Comparison of ENCODE assay signal across 22 mouse cellular contexts in genomic region chr1:190176961-190177360, GRCm38 (mm10). TPM values are rescaled to one million over a fixed set of nuclear protein-coding genes. Genes with fewer than 3 reads are reported as not detected.
DNase-seq lines count a peak whose midpoint lies in the region; ATAC-seq and TF ChIP-seq lines count a peak whose summit lies in the region.
"Had no signal": no experiment of that assay in that cellular context is flagged by ENCODE, and none has a peak within 500 bp of the region (broad histone marks: within the 10 kb centered on the region; RNA-seq: fewer than 3 reads in every experiment).

No protein-coding gene starts in this region.

- no peaks in the 10 kb centered on the region for H3K4me1 ChIP-seq in kidney, adult 2 months (ENCODE audit: control insufficient read depth, insufficient read depth, low read length)
- peaks cover 24% of the 10 kb centered on the region for H3K4me1 ChIP-seq in kidney, embryonic 16.5 days (ENCODE audit: insufficient read depth, low read length)
- peaks cover 5% of the 10 kb centered on the region; the same call in 1 of the 2 replicates for H3K4me1 ChIP-seq in liver, postnatal 0 days (ENCODE audit: insufficient read depth)
- H3K4me1 ChIP-seq in midbrain, embryonic 16.5 days (ENCODE audit: control insufficient read depth, insufficient read depth, low read length) = peaks cover 23% of the 10 kb centered on the region; the same call in 1 of the 2 replicates

- no peaks in the 10 kb centered on the region for H3K9me3 ChIP-seq in kidney, embryonic 16.5 days (ENCODE audit: low read length)
- no peaks in the 10 kb centered on the region for H3K9me3 ChIP-seq in liver, postnatal 0 days (ENCODE audit: low read length)
- no peaks in the 10 kb centered on the region for H3K9me3 ChIP-seq in midbrain, embryonic 16.5 days (replicated peaks; ENCODE audit: control insufficient read depth, low read length, poor library complexity, severe bottlenecking)
- H3K9me3 ChIP-seq: embryonic facial prominence, embryonic 12.5 days; lung, embryonic 15.5 days; midbrain, embryonic 10.5 days had no signal

- peak; percentile 8 for TF ChIP-seq POLR2A in kidney, adult 2 months (IDR thresholded peaks at IDR 0.05; ENCODE audit: low read depth, low read length)

- no peak overlapping the region for H3K4me3 ChIP-seq in kidney, adult 2 months (ENCODE audit: insufficient read depth, low read depth, low read length)
- no peak overlapping the region for H3K4me3 ChIP-seq in kidney, embryonic 16.5 days (ENCODE audit: low read length)
- no peak overlapping the region for H3K4me3 ChIP-seq in liver, postnatal 0 days (ENCODE audit: low read depth, low read length)
- H3K4me3 ChIP-seq in midbrain, embryonic 16.5 days (ENCODE audit: low read depth, low read length) = no peak overlapping the region
- H3K4me3 ChIP-seq: embryonic facial prominence, embryonic 12.5 days; erythroblast, embryonic 14.5 days; lung, embryonic 15.5 days; midbrain, embryonic 10.5 days had no signal

- no peak overlapping the region for H3K9ac ChIP-seq in kidney, embryonic 16.5 days (replicated peaks; ENCODE audit: low read length)
- H3K9ac ChIP-seq in liver, postnatal 0 days (replicated peaks) = no peak overlapping the region
- H3K9ac ChIP-seq in midbrain, embryonic 16.5 days (ENCODE audit: low read depth, low read length) = no peak overlapping the region
- H3K9ac ChIP-seq: embryonic facial prominence, embryonic 12.5 days; lung, embryonic 15.5 days had no signal

- DNase-seq in cerebellum, postnatal 10 days = peak; percentile 45 to 56
- DNase-seq in cerebellum, adult 8-10 months = no peak
- peak; percentile 70 for DNase-seq in kidney, adult 2 months
- peak; percentile 47 for DNase-seq in kidney, adult 9 months
- peak; percentile 23 for DNase-seq in liver, postnatal 0 days
- DNase-seq: adrenal gland, postnatal 36 days; B cell, adult 2 months; gastrocnemius, postnatal 25 days; heart, postnatal 4 days; retina, postnatal 1 day; right cerebral cortex, postnatal 4 days had no signal

- H3K4me2 ChIP-seq in kidney, embryonic 16.5 days (replicated peaks; ENCODE audit: low read depth, low read length) = no peak overlapping the region
- H3K4me2 ChIP-seq in liver, postnatal 0 days (ENCODE audit: low read depth, low read length) = no peak overlapping the region
- no peak overlapping the region for H3K4me2 ChIP-seq in midbrain, embryonic 16.5 days (ENCODE audit: low read length)
- H3K4me2 ChIP-seq: embryonic facial prominence, embryonic 12.5 days; lung, embryonic 15.5 days had no signal

- no peaks in the 10 kb centered on the region for H3K36me3 ChIP-seq in kidney, adult 2 months (ENCODE audit: control insufficient read depth, insufficient read depth, low read length)
- no peaks in the 10 kb centered on the region for H3K36me3 ChIP-seq in kidney, embryonic 16.5 days (ENCODE audit: insufficient read depth, low read length)
- no peaks in the 10 kb centered on the region for H3K36me3 ChIP-seq in liver, postnatal 0 days (replicated peaks; ENCODE audit: insufficient read depth, low read length)
- H3K36me3 ChIP-seq in midbrain, embryonic 16.5 days (ENCODE audit: control insufficient read depth, insufficient read depth, low read length) = no peaks in the 10 kb centered on the region
- H3K36me3 ChIP-seq: embryonic facial prominence, embryonic 12.5 days; lung, embryonic 15.5 days; midbrain, embryonic 10.5 days had no signal

- TF ChIP-seq CTCF in kidney, adult 2 months (conservative IDR thresholded peaks at IDR 0.05; ENCODE audit: insufficient read depth, insufficient read length, low read depth, low read length) = no peak
- TF ChIP-seq CTCF in liver, postnatal 0 days (IDR thresholded peaks at IDR 0.05; ENCODE audit: low read depth) = no peak

- ATAC-seq in kidney, embryonic 16.5 days (ENCODE audit: low FRiP score, low TSS enrichment) = no peak
- no peak for ATAC-seq in liver, postnatal 0 days
- ATAC-seq in midbrain, embryonic 16.5 days = no peak
- ATAC-seq: forebrain, embryonic 14.5 days; hindbrain, embryonic 16.5 days; intestine, embryonic 16.5 days had no signal

- no peak overlapping the region for H3K27ac ChIP-seq in kidney, adult 2 months (ENCODE audit: insufficient read depth, low read depth, low read length)
- H3K27ac ChIP-seq in kidney, embryonic 16.5 days (ENCODE audit: low read length) = no peak overlapping the region
- peak overlapping the region; percentile 51 for H3K27ac ChIP-seq in liver, postnatal 0 days (ENCODE audit: low read depth)
- H3K27ac ChIP-seq in midbrain, embryonic 16.5 days (ENCODE audit: low read length) = no peak overlapping the region
- H3K27ac ChIP-seq: embryonic facial prominence, embryonic 12.5 days; lung, embryonic 15.5 days; macrophage; midbrain, embryonic 10.5 days; stomach, postnatal 0 days had no signal

- 9% methylated on average over 3 of the region's 3 CpGs for WGBS in kidney, adult 2 months
- 28% methylated on average over 3 of the region's 3 CpGs for WGBS in kidney, embryonic 16.5 days
- 15% methylated on average over 3 of the region's 3 CpGs for WGBS in liver, postnatal 0 days (ENCODE audit: insufficient replicate concordance)
- WGBS in midbrain, embryonic 16.5 days = 14% methylated on average over 3 of the region's 3 CpGs

- H3K27me3 ChIP-seq in kidney, adult 2 months (replicated peaks; ENCODE audit: control insufficient read depth, insufficient read depth, low read length) = peaks cover 5% of the 10 kb centered on the region
- peaks cover 43% of the 10 kb centered on the region for H3K27me3 ChIP-seq in kidney, embryonic 16.5 days (ENCODE audit: insufficient read depth, low read length)
- peaks cover 24% of the 10 kb centered on the region for H3K27me3 ChIP-seq in liver, postnatal 0 days (ENCODE audit: insufficient read depth, low read length)
- H3K27me3 ChIP-seq in midbrain, embryonic 16.5 days (ENCODE audit: control insufficient read depth, insufficient read depth, low read depth, low read length) = peaks cover 4% of the 10 kb centered on the region

- no peak for TF ChIP-seq EP300 in liver, postnatal 0 days (IDR thresholded peaks at IDR 0.05; ENCODE audit: low read depth)

RNA-seq across cellular contexts. Expression of gene Prox1, which starts 6.4 kb away (rescaled TPM):
- 2.7 and 3.7 TPM in 2 replicates for polyA plus RNA-seq in kidney, adult 2 months (2012; rRNA removed)
- 0.89 and 1.3 TPM in 2 replicates for polyA plus RNA-seq in kidney, embryonic 16.5 days (2015; fragmentation: Nextera tagmentation; extraction: Ambion mirVana)
- polyA plus RNA-seq in liver, postnatal 0 days (2015; fragmentation: Nextera tagmentation; extraction: Ambion mirVana) = 10.0 and 11.8 TPM in 2 replicates
- 15.9 and 33.5 TPM in 2 replicates for polyA plus RNA-seq in midbrain, embryonic 16.5 days (2015; fragmentation: Nextera tagmentation; extraction: Ambion mirVana)
